Mouse (Mus musculus) adrenal gland, adult 8-10 months (tissue): ENCODE data around the gene Gm21586. TPM values are rescaled to one million over a fixed set of nuclear protein-coding genes. Genes with fewer than 3 reads are reported as not detected.
"Not testable (repeated sequence)": the region's sequence is repeated elsewhere in the genome, so short reads cannot be mapped to it uniquely, and the experiment has no call there.

Source experiments
- DNase-seq: peaks from one replicate; pipeline ENCODE4 v3.0.0; 2022
- total RNA-seq, 4 experiments: library from RNA; stranded (reverse); gene quantifications; 2 replicates each; pipeline ENCODE4 v1.2.4; 2022

Gm21586 gene
- total RNA-seq = not detected

DNA sequence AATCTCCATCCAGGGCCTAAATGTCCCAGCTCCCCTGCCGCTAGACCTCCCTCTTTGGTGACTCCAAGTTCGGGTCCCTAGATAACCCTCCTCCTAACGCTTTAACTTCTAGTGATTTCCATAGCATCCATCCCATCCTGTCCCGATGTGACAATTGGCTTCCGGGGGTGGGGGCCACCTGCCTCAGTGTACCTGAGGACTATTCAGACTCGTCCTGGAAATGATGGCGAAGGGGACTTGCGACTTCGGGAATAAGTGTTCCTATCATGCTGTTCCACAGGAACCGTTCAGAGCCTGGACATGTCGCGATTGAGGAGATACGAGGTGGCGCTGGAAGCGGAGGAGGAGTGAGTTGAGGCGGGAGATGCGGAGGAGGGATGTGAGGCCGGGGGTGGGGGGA is at the start of gene Gm21586:
TSS of gene Gm21586 (plus strand) at position 301 of the 400 bp plus-strand sequence.
- DNase-seq = not testable (repeated sequence)

DNA sequence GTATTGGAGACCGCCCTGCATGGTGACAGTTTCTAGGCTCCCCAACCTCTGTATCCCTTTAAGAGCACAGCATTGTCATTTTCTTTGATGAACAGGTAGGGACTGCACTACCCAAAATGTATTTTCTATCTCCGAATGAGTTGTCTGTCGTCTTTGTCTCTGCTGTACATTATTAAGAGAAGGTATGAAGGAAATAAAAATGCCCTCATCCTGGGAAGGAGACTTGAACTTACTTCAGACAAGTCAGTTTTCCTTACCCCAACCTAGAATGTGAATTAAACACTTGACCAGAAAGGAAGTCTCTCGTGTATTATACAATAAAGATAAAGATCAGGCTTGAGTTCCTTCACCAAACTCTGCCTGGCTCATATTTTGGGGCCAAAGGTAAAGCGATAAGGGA is 27.3 kb downstream of the Gm21586 start, which contains the start of gene Gm2163:
TSS of gene Gm2163 (plus strand) at position 301 of the 400 bp plus-strand sequence.
- DNase-seq = not testable (repeated sequence)

Other genes with a start within 250 kb of the Gm21586 start
- gene Gm10600, start 198.7 kb upstream of the Gm21586 start, total RNA-seq = 1 to 10 TPM in 3 of 4 experiments, not detected in 1; 1.4 to 3.1 (median 1.5) TPM
- gene Ccl21b, start 183.6 kb upstream of the Gm21586 start, total RNA-seq = not detected
- not detected for gene Gm21953, start 145.1 kb upstream of the Gm21586 start, total RNA-seq
- gene Fam205a3, start 121.0 kb upstream of the Gm21586 start, total RNA-seq = under 1 TPM in 1 of 4 experiments, not detected in 3; 0.48 TPM
- gene Gm2163, start 27.4 kb downstream of the Gm21586 start, total RNA-seq = 1 to 10 TPM in 1 of 4 experiments, under 1 TPM in 3; 0.52 to 2.0 (median 0.90) TPM
- gene Fam205a2, start 88.8 kb downstream of the Gm21586 start, total RNA-seq = under 1 TPM in 1 of 4 experiments, not detected in 3; 0.48 TPM
- gene Gm10591, start 172.8 kb downstream of the Gm21586 start, total RNA-seq = not detected
- gene Gm2564, start 190.3 kb downstream of the Gm21586 start, total RNA-seq = 10 to 100 TPM; 15.4 to 27.8 (median 19.9) TPM
- 10 to 100 TPM in 1 of 4 experiments, 1 to 10 TPM in 1, not detected in 2; 1.5 to 11.7 TPM for gene Ccl27b, start 215.9 kb downstream of the Gm21586 start, total RNA-seq
- gene Il11ra2, start 222.5 kb downstream of the Gm21586 start, total RNA-seq = under 1 TPM in 2 of 4 experiments, not detected in 2; 0.37 to 0.38 TPM